Mouse (Mus musculus) lung, postnatal 0 days (tissue): ENCODE measurements around the gene Wee2. TPM values are rescaled to one million over a fixed set of nuclear protein-coding genes. Genes with fewer than 3 reads are reported as not detected.
A peak's percentile ranks its signal among the peaks of the same experiment; 100 is the strongest.

Experiments used
- ATAC-seq: fragments of 200-750 bp; cut with Nextera tagmentation; 2 replicates; pipeline ENCODE4 v1.8.0; 2017; ENCODE audit warnings: moderate library complexity
- DNase-seq: peaks from one replicate; pipeline ENCODE4 v3.0.0-alpha.2; 2016; ENCODE audit warnings: low spot score
- H3K27ac ChIP-seq: fragments of 300-500 bp; sonication (generic); 2 replicates; pipeline ENCODE4 v1.5.1; 2014; ENCODE audit warnings: antibody characterized with exemption, mild to moderate bottlenecking, low read length, mixed read lengths
- H3K27me3 ChIP-seq: fragments of 300-500 bp; sonication (generic); replicated peaks from 2 replicates; pipeline ENCODE4 v1.6.1; 2014; ENCODE audit warnings: low read length, mixed read lengths; ENCODE audit not compliant: insufficient read depth
- H3K36me3 ChIP-seq: fragments of 300-500 bp; sonication (generic); 2 replicates; pipeline ENCODE4 v1.6.1; 2014; ENCODE audit warnings: low read length, mixed read lengths; ENCODE audit not compliant: insufficient read depth
- H3K4me1 ChIP-seq: fragments of 300-500 bp; sonication (generic); 2 replicates; pipeline ENCODE4 v1.6.1; 2014; ENCODE audit warnings: antibody characterized with exemption, low read depth, low read length, mixed read lengths; ENCODE audit not compliant: insufficient read depth
- H3K4me2 ChIP-seq: fragments of 300-500 bp; sonication (generic); replicated peaks from 2 replicates; pipeline ENCODE4 v1.6.1; 2014; ENCODE audit warnings: low read depth, mild to moderate bottlenecking, low read length, moderate library complexity, mixed read lengths
- H3K4me3 ChIP-seq: fragments of 300-500 bp; sonication (generic); 2 replicates; pipeline ENCODE4 v1.5.1; 2014; ENCODE audit warnings: low read depth, low read length
- H3K9ac ChIP-seq: fragments of 300-500 bp; sonication (generic); replicated peaks from 2 replicates; pipeline ENCODE4 v1.6.1; 2014; ENCODE audit warnings: low read depth, mild to moderate bottlenecking
- H3K9me3 ChIP-seq: fragments of 300-500 bp; sonication (generic); 2 replicates; pipeline ENCODE4 v1.6.1; 2016; ENCODE audit warnings: low read length, mixed read lengths
- CTCF ChIP-seq: IDR thresholded peaks from 2 replicates; pipeline ENCODE4 v1.5.1; 2016; ENCODE audit warnings: antibody characterized with exemption, mild to moderate bottlenecking
- EP300 ChIP-seq: IDR thresholded peaks from 2 replicates; pipeline ENCODE4 v1.6.1; 2016; ENCODE audit warnings: antibody characterized with exemption, mild to moderate bottlenecking, control low read depth
- WGBS: fragments of 180-500 bp; shearing (Covaris S2); extraction: QIAGEN DNeasy Blood & Tissue Kit; methylation state at CpG from one replicate; pipeline ENCODE4 v1.1.7; 2014; 5-methylcytosine and 5-hydroxymethylcytosine counted together
- polyA plus RNA-seq: library from polyadenylated mRNA; unstranded; fragments of >200 nt; fragmentation: Nextera tagmentation; extraction: Ambion mirVana; gene quantifications from 2 replicates; pipeline ENCODE4 v1.2.1, GENCODE M21; 2015

Wee2 gene
- polyA plus RNA-seq, 1 experiment from 2014 or later: not detected

GRCm38 (mm10) chr6:40432346-40433275 is 6.3 kb upstream of the Wee2 start:
- Histone ChIP-seq H3K27ac (no peak overlapping the region), H3K4me2 (no peak overlapping the region), H3K4me1 (peaks cover 7% of the 10 kb centered on the region), H3K27me3 (no peaks in the 10 kb centered on the region), H3K9ac (no peak overlapping the region), H3K36me3 (no peaks in the 10 kb centered on the region), H3K4me3 (no peak overlapping the region), H3K9me3 (no peaks in the 10 kb centered on the region)
- no peak for ATAC-seq
- no peak for DNase-seq
- TF ChIP-seq CTCF (no peak), EP300 (no peak)
- WGBS: 84% methylated on average over 17 of the region's 17 CpGs

DNA sequence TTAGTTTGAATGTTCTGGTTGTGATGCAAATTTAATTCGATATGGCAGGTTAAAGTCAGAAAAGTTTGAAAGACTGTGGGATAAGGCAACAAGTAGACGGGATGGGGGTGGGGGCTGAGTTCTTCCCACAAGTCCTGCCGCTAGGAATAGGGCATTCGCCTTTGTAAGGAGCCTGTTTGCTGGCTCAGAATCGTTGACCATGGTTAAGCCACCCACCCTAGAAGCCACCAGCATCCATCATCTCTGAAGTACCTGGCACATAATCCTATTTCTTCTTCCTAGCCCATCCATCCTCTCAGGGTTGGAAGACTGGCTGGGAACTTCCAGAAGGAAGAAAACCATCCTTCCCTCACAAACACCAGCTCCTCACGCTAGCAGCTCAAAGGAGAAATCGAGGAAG is 4.2 kb upstream of the Wee2 start:
- ATAC-seq (no peak), DNase-seq (no peak)
- no peak overlapping the region for H3K27ac ChIP-seq
- peaks cover 7% of the 10 kb centered on the region for H3K4me1 ChIP-seq
- H3K4me3 ChIP-seq: peak overlapping the region; percentile 69
- H3K27me3 ChIP-seq: no peaks in the 10 kb centered on the region
- H3K36me3 ChIP-seq: no peaks in the 10 kb centered on the region
- H3K4me2 ChIP-seq: peak overlapping the region; percentile 97
- 16% methylated on average over 7 of the region's 7 CpGs for WGBS
- TF ChIP-seq CTCF (no peak), EP300 (no peak)
- peak overlapping the region; percentile 59 for H3K9ac ChIP-seq
- H3K9me3 ChIP-seq: no peaks in the 10 kb centered on the region

DNA sequence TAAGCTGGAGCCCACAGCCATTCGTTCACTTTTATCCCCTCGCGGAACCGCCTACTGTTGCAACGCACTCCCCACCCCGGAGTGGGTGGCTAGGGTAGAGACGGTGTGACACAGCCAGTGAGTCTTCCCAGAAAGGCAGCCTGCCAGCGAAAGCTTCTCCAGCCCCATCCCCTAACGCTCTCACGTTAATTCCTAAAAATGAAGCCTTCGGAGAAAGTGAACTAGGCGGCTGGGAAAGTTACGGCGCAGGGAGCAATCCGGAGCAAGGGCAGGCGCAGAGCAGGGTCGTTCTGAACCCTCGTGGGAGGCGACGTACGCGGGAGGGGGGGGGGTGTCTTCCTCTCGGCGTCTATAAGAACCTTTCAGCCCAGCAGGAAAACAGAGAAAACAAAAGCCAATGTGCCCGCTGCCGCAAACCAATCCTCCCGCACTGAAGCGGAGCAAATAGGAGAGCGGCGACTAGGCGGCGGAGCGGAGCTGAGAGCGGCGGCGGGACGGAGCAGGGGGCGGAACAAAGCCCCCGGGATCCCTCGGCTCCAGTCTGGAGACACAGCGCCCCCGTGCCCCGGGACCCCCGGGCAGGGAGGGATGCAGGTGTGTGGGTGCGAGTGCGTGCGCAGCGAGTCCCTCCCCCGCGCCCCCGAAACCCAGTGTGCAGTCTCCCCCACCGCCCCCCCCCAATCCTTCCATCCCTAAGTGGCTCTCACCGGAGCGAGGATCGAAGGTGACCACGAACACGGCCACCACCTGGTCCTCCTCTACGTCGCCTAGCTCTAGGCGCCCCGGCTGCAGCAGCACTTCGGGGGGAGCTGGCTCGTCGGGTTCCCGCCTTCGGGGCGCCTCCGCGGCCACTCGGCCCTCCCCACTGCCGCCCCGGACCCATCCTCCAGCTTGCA is 3.5 kb upstream of the Wee2 start:
- peak; percentile 45 for DNase-seq
- H3K9me3 ChIP-seq: no peaks in the 10 kb centered on the region
- H3K4me1 ChIP-seq: peaks cover 2% of the 10 kb centered on the region
- ATAC-seq: peak; percentile 58
- no peaks in the 10 kb centered on the region for H3K36me3 ChIP-seq
- TF ChIP-seq CTCF: peak; percentile 41
- TF ChIP-seq EP300: no peak
- no peaks in the 10 kb centered on the region for H3K27me3 ChIP-seq
- peak overlapping the region; percentile 97 for H3K4me2 ChIP-seq
- WGBS: under 1% methylated on average over 45 of the region's 72 CpGs
- H3K9ac ChIP-seq: peak overlapping the region; percentile 59
- H3K27ac ChIP-seq: peak overlapping the region; percentile 26; the same call in 1 of the 2 replicates
- H3K4me3 ChIP-seq: peak overlapping the region; percentile 69

DNA sequence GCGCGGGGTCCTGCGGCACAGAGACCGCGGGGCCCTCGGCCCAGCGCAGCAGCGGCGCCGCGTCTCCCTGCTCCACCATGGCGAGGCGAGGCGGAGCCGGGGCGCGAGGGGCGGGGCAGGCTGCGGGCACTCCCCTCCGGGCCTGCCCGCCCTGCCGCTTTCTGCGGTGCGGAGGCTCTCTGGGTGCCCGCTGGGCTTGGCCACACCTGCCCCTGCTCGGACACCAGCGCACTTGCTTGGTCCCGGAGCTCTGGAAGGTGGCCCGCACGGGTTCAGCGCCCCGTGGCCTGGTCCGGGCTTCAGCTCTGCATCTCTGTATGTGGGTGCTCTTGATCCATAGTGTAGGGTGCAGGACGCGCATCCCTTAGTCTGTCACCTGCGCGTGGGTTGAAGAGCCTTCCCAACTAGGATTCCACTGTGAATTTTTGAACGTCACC is 2.8 kb upstream of the Wee2 start, which contains the start of gene E330009J07Rik:
TSS of gene E330009J07Rik (minus strand) at position 89 of the 437 bp plus-strand sequence.
- Histone ChIP-seq H3K4me3 (peak within 1 kb of the TSS; percentile 69), H3K9ac (peak within 1 kb of the TSS; percentile 59), H3K36me3 (no peaks in the 10 kb centered on the region), H3K4me1 (no peaks in the 10 kb centered on the region; the same call in 1 of the 2 replicates), H3K27ac (peak within 1 kb of the TSS; percentile 26; the same call in 1 of the 2 replicates), H3K27me3 (no peaks in the 10 kb centered on the region), H3K9me3 (no peaks in the 10 kb centered on the region), H3K4me2 (peak within 1 kb of the TSS; percentile 97)
- DNase-seq (peak; percentile 86), ATAC-seq (peak; percentile 97)
- WGBS: under 1% methylated on average over 30 of the region's 38 CpGs
- no peak for TF ChIP-seq EP300
- TF ChIP-seq CTCF: no peak

- H3K4me2 ChIP-seq: no peak overlapping the region
Measured at GRCm38 (mm10) chr6:40439731-40440130, 843 bp downstream of the Wee2 start.

DNA sequence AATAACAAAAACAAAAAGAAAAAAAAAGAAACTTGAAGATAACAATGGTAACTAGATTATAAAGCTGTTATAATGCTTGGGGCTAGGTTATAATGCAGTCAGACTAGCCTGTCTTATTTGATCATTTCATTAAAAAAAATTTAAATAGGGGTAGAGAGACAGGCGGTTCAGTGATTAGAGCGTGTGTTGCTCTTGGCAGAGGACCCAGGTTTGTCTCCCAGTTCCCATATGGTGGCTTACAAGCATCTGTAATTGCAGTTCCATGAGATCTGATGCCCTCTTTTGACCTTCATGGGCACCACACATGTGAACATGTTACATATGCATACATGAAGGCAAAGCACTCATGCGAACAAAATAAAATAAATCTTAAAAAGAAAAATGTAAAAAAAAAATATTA is 2.4 kb downstream of the Wee2 start:
- Histone ChIP-seq H3K27me3 (no peaks in the 10 kb centered on the region), H3K4me2 (no peak overlapping the region), H3K4me1 (no peaks in the 10 kb centered on the region), H3K36me3 (no peaks in the 10 kb centered on the region), H3K9me3 (no peaks in the 10 kb centered on the region), H3K4me3 (no peak overlapping the region), H3K9ac (no peak overlapping the region), H3K27ac (no peak overlapping the region)
- ATAC-seq (no peak), DNase-seq (no peak)
- TF ChIP-seq CTCF (no peak), EP300 (no peak)
- 68% methylated on average over 3 of the region's 3 CpGs for WGBS

More at GRCm38 (mm10) chr6:40439731-40440130, 843 bp downstream of the Wee2 start:
- no peak for TF ChIP-seq CTCF
- no peak for DNase-seq
- H3K9me3 ChIP-seq: no peaks in the 10 kb centered on the region
- no peaks in the 10 kb centered on the region for H3K36me3 ChIP-seq
- 30% methylated on average over 12 of the region's 12 CpGs for WGBS
- no peak overlapping the region for H3K9ac ChIP-seq
- no peak for ATAC-seq
- no peaks in the 10 kb centered on the region for H3K27me3 ChIP-seq
- H3K4me1 ChIP-seq: no peaks in the 10 kb centered on the region
- no peak overlapping the region for H3K27ac ChIP-seq
- H3K4me3 ChIP-seq: no peak overlapping the region
